Mouse (Mus musculus) hindbrain, embryonic 16.5 days (tissue): ENCODE measurements at regions not wholly inside any gene's neighbourhood (a gene's known extent, or its start where the extent isn't known, plus 50 kb on each side); places are given as distances from the start of the nearest gene placed in this dataset.
A peak's percentile ranks its signal among the peaks of the same experiment; 100 is the strongest.

Source experiments
- ATAC-seq: fragments of 200-750 bp; cut with Nextera tagmentation; 2 replicates; pipeline ENCODE4 v1.8.0; 2017; ENCODE audit warnings: moderate TSS enrichment, moderate library complexity
- H3K27ac ChIP-seq: fragments of 300-500 bp; sonication (generic); 2 replicates; pipeline ENCODE4 v1.5.1; 2014; ENCODE audit warnings: low read depth, mild to moderate bottlenecking, control low read depth, low read length, moderate library complexity
- H3K27me3 ChIP-seq: fragments of 300-500 bp; sonication (generic); replicated peaks from 2 replicates; pipeline ENCODE4 v1.6.1; 2014; ENCODE audit warnings: low read length; ENCODE audit not compliant: control insufficient read depth, insufficient read depth
- H3K36me3 ChIP-seq: fragments of 300-500 bp; sonication (generic); 2 replicates; pipeline ENCODE4 v1.6.1; 2014; ENCODE audit warnings: mild to moderate bottlenecking, low read length, moderate library complexity, mixed read lengths; ENCODE audit not compliant: control insufficient read depth, insufficient read depth
- H3K4me1 ChIP-seq: fragments of 300-500 bp; sonication (generic); 2 replicates; pipeline ENCODE4 v1.6.1; 2014; ENCODE audit warnings: low read depth, low read length; ENCODE audit not compliant: control insufficient read depth, insufficient read depth
- H3K4me2 ChIP-seq: fragments of 300-500 bp; sonication (generic); 2 replicates; pipeline ENCODE4 v1.6.1; 2014; ENCODE audit warnings: mild to moderate bottlenecking, low read length, control low read depth, moderate library complexity
- H3K4me3 ChIP-seq: fragments of 300-500 bp; sonication (generic); 2 replicates; pipeline ENCODE4 v1.5.1; 2014; ENCODE audit warnings: mild to moderate bottlenecking, low read length, control low read depth, moderate library complexity
- H3K9ac ChIP-seq: fragments of 300-500 bp; sonication (generic); 2 replicates; pipeline ENCODE4 v1.6.1; 2014; ENCODE audit warnings: low read depth, mild to moderate bottlenecking, control low read depth, low read length, moderate library complexity
- H3K9me3 ChIP-seq: fragments of 300-500 bp; sonication (generic); 2 replicates; pipeline ENCODE4 v1.6.1; 2014; ENCODE audit warnings: mild to moderate bottlenecking, low read length, moderate library complexity; ENCODE audit not compliant: control insufficient read depth
- WGBS: fragments of 180-500 bp; shearing (Covaris S2); extraction: QIAGEN DNeasy Blood & Tissue Kit; methylation state at CpG from one replicate; pipeline ENCODE4 v1.1.7; 2014; 5-methylcytosine and 5-hydroxymethylcytosine counted together

DNA sequence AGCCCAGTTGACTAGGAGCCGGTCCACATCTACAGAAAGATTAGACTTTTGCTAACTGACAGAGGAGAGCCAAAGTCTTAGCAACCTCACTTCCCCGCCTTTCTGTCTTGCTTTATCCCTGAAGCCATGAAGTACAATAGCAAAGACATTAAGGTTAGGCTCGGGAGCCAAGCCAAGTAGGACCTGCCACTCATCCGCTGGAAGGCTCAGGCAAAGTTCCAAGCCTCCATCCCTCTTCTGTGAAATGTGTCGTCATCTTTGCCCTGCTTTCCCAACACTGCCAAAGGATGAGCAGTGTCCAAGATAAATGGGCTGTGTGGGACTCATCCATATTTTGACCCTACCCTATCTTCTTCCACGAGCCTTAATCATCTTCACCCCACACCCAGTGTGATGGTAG, 250.6 kb upstream of the Cadm1 start:
- H3K9me3 ChIP-seq = no peaks in the 10 kb centered on the region
- H3K27ac ChIP-seq = no peak overlapping the region
- no peaks in the 10 kb centered on the region for H3K36me3 ChIP-seq
- no peak overlapping the region for H3K9ac ChIP-seq
- H3K4me2 ChIP-seq = no peak overlapping the region
- 65% methylated on average over 6 of the region's 6 CpGs for WGBS
- peaks cover 9% of the 10 kb centered on the region for H3K4me1 ChIP-seq
- no peaks in the 10 kb centered on the region for H3K27me3 ChIP-seq
- no peak for ATAC-seq
- no peak overlapping the region for H3K4me3 ChIP-seq

DNA sequence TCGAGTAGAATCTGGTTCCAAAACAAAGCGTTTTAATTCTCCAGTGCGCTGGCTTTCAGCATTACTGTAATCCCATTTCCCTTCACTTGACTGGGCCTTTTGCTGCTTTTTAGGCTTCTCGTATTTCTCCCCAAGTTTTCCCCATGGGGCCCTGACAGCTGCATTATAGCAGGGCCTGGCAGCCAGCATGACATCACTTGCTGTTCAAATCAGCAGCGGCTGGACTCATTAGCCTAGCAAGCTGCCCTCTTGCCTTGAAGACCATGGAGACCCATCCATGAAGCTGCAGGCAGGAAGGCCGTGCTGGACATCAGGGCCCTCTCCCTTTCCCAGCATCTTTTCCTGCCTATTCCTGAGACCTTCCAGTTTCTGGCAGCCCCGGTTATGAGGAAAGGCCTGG, 249.8 kb upstream of the Cadm1 start:
- ATAC-seq = no peak
- 22% methylated on average over 7 of the region's 7 CpGs for WGBS
- H3K27ac ChIP-seq = no peak overlapping the region; the same call in 1 of the 2 replicates

DNA sequence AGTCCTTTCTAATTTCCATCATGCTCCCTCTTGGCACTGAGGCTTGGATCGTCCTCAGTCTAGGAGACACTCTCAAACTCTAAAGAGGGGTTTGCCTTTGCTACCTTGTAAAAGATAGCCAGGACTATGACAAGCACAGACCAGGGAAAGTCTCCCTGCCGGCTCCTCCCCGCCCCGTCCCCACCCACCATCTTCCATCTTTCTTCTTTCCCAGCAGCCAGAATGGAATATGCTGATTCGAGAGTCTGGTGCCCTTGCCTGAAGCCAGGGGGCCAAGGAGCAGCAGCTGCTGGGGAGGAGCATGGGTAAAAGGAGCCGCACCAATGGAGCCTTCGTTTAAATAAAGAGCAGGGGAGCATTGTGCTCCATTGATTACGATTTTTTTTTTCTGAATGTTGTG, 249.4 kb upstream of the Cadm1 start:
- WGBS = 18% methylated on average over 8 of the region's 8 CpGs
- Histone ChIP-seq H3K36me3 (no peaks in the 10 kb centered on the region), H3K27ac (no peak overlapping the region; the same call in 1 of the 2 replicates), H3K4me2 (no peak overlapping the region), H3K27me3 (no peaks in the 10 kb centered on the region), H3K4me3 (no peak overlapping the region), H3K9me3 (no peaks in the 10 kb centered on the region), H3K4me1 (peaks cover 9% of the 10 kb centered on the region), H3K9ac (no peak overlapping the region)
- ATAC-seq = no peak

More for the DNA sequence above, 249.8 kb upstream of the Cadm1 start:
- H3K27me3 ChIP-seq = no peaks in the 10 kb centered on the region
- H3K4me1 ChIP-seq = peaks cover 9% of the 10 kb centered on the region
- no peak overlapping the region for H3K9ac ChIP-seq
- no peak overlapping the region for H3K4me2 ChIP-seq
- H3K4me3 ChIP-seq = no peak overlapping the region
- H3K9me3 ChIP-seq = no peaks in the 10 kb centered on the region
- no peaks in the 10 kb centered on the region for H3K36me3 ChIP-seq

DNA sequence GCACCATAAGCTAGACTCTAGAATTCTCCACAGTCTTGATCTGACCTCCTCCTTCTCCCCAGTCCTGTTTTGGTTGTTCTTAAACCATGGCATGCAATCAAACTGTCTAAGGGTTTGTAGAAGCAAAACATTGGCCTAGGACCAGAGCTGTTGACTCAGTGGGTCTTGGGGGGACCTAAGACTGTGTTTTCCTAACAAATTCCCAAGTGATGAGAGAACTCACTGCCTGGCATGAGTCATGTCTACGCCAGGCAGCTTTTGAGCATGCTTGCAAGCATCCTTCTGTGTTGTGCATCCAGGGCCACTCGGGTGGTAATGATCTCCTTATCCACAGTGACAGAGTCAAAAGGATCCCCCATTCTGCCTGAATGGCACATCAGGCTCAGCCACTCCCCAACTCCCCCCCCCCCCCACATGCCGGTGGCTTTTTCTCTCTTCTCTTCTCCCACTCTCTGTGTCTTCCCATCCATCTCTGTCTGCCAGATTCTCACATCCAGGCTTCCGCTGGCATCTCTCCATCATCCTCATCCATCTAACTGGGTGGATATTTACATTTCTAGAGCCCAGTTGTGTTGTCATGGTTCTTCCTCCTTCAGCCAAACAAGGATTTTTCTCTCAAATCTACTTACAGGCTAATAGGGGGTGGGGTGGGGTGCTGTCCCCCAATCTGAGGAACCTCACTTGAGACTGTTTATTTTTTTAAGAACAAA, 246.1 kb upstream of the Cadm1 start:
- no peak overlapping the region for H3K4me2 ChIP-seq
- H3K4me1 ChIP-seq = peaks cover 9% of the 10 kb centered on the region
- 42% methylated on average over 4 of the region's 4 CpGs for WGBS
- no peaks in the 10 kb centered on the region for H3K27me3 ChIP-seq
- H3K9me3 ChIP-seq = no peaks in the 10 kb centered on the region
- H3K36me3 ChIP-seq = no peaks in the 10 kb centered on the region
- ATAC-seq = no peak
- H3K4me3 ChIP-seq = no peak overlapping the region
- H3K9ac ChIP-seq = no peak overlapping the region
- H3K27ac ChIP-seq = no peak overlapping the region

DNA sequence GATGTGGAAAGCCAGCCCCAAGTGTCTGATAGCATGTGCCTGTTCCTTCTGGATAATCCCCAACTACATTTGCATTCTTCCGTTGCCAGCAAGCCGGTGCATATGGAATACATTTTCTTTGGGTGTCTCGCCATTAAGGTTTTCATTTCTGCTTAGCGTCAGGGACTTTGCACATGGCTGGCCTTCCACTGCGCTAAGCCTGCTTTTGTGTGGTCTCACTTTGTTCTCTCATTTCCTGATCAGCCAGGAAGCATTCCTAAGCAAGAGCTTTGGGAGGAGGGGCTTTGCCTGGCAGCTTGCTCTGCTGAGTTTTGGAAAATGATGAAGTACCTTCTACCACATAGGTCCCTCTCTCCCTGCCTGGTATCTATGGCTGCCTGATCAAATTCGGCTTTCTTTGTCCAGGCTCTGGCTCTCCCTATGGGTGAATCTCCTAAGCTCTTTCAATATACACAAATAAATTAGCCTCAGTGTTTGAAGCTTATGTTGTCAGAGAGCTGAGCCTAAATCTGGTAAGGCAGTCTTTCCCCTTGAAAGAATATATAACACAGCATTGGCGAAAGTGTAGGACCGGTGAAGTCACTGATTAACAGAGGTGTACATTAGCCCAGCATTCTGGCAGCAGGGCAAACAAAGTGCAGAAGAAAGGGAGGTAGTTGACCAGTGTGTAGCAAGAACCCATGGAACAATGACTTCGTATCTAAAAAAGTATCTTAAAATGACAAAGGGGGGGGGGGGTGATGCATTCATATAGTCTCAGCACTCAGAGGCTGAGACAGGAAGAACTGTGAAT, 242.8 kb upstream of the Cadm1 start:
- Histone ChIP-seq H3K4me1 (no peaks in the 10 kb centered on the region), H3K27ac (no peak overlapping the region), H3K9ac (no peak overlapping the region), H3K36me3 (no peaks in the 10 kb centered on the region), H3K4me3 (no peak overlapping the region), H3K9me3 (no peaks in the 10 kb centered on the region), H3K4me2 (no peak overlapping the region), H3K27me3 (no peaks in the 10 kb centered on the region)
- WGBS = 70% methylated on average over 9 of the region's 9 CpGs
- no peak for ATAC-seq

DNA sequence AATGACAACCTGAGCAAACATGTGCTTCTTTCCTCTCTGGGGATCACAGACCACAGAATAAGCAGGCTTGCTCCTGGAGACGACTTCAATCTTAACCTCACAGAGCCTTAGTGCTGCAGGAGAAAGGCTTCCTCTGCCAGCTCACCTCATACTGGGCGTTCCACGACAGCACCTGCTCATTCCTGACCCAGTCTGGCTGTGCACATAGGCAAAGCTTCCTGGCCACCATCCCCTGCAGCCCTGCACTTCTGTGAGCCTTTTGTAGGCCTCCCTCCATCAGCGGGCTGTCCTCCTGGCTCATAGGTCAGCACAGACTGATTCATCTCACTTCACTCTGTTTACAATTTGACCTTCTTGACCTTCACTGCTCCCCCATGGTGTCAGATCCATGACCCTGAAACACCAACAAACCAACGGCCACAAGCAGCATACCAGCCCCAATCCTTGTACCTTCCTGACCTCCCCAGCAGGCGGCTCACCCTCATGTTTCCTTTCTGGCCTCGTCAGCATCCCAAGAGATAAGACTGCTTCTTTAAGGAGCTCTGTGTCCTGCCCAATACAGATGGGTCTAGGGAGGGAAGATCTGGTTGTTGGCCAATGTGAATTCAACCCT, 241.3 kb upstream of the Cadm1 start:
- Histone ChIP-seq H3K36me3 (no peaks in the 10 kb centered on the region), H3K4me2 (no peak overlapping the region), H3K27me3 (no peaks in the 10 kb centered on the region), H3K4me1 (no peaks in the 10 kb centered on the region), H3K9ac (no peak overlapping the region), H3K27ac (no peak overlapping the region), H3K4me3 (no peak overlapping the region), H3K9me3 (no peaks in the 10 kb centered on the region)
- ATAC-seq = no peak
- WGBS = 37% methylated on average over 7 of the region's 7 CpGs

DNA sequence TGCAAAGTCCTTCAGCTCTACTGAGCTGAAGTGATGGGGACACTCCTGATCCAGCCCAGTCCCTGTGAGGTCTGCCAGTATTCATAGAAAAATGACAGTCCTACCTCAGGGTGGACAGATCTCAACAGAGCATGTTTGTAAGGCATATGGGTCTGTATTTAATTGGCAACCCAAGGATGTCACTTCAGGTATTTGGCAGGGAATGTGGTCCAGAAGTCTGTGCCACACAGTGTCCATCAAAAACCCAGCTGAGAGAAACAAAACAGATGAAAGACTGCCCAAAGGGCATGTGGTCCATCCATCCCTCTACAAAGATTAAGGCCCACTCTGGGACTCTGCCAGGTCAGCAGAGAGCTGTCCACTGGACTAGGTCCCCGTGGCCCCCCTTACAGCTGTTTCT, 229.3 kb upstream of the Cadm1 start:
- Histone ChIP-seq H3K36me3 (no peaks in the 10 kb centered on the region), H3K4me3 (no peak overlapping the region), H3K9ac (no peak overlapping the region), H3K27ac (no peak overlapping the region), H3K4me2 (no peak overlapping the region), H3K4me1 (no peaks in the 10 kb centered on the region), H3K27me3 (0 out of 2 replicates have a peak, but pooled peaks cover 3% of the 10 kb centered on the region), H3K9me3 (no peaks in the 10 kb centered on the region)
- no peak for ATAC-seq
- 63% methylated on average over 1 of the region's 1 CpGs for WGBS

DNA sequence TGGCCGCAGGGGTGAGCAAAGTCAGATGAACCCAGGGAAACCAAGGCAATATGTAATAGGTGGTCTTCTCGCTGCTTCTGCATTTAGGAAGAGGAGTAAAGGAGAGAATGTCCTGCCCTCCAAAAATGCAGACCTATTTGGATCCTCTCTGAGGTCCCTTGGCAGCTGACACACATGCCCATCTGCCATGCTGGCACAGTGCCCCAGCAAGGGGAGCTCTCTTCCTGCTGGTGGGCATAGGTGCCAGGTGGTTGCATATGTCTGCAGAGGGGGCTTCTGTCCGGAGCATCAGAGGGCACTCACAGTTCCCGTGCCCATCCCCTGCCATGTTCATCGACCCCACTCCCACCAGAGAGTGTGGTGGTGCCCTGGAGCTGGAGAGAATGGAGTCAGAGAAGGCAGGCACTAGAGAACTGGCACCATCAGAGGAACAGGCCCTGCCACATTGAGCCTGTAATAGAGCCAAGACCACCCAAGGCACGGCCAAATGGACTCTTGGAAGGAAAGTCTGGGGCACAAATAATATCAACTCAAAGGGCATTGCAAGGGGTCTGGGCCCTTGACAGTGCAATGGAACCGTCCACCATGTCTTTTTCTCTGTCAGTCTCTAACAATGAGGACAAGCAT, 222.7 kb upstream of the Cadm1 start:
- peaks cover 5% of the 10 kb centered on the region; the same call in 1 of the 2 replicates for H3K4me1 ChIP-seq
- no peak overlapping the region for H3K4me2 ChIP-seq
- peak overlapping the region; percentile 52; the same call in 1 of the 2 replicates for H3K27ac ChIP-seq
- no peak overlapping the region for H3K4me3 ChIP-seq
- no peaks in the 10 kb centered on the region for H3K36me3 ChIP-seq
- H3K27me3 ChIP-seq = no peaks in the 10 kb centered on the region
- peak; percentile 65; the same call in 1 of the 2 replicates for ATAC-seq
- no peak overlapping the region for H3K9ac ChIP-seq
- 60% methylated on average over 7 of the region's 7 CpGs for WGBS
- no peaks in the 10 kb centered on the region for H3K9me3 ChIP-seq
